Mouse (Mus musculus): Measurements from ENCODE around the gene Stk40. TPM values are rescaled to one million over a fixed set of nuclear protein-coding genes. Genes with fewer than 3 reads are reported as not detected.
"Not testable (repeated sequence)": the region's sequence is repeated elsewhere in the genome, so short reads cannot be mapped to it uniquely, and the experiment has no call there.

The Stk40 gene
- polyA plus RNA-seq, 1 experiment from 2014 or later = 49.4 TPM

DNA sequence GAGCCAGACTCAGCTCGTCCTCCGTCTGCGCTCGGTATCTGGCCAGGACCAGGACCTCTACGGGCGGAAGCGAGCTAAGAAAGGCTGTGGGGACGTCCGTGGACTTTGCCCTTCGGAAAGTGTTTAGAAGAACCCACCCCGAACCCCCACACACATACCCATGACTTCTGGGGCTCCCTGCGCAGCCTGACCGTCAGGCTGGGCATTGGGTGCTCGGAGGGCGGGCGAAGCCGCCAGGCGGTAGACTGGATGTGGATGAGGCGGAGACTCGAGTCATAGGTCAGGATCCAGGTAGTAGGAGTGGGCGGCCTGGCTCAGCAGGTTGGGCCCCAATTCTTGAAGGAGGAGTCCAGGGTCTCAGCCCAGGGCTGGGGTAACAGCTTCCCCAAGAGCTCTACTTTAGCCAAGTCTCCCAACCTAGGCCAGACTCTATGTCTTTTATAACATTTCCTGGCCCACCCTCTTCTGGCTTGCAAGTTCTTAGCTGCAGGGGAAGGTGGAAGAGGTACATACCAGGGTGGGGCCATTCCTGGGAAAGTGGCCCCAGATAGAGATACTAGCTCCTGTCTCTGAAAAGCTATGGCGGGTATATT lies 59.4 kb downstream of the Stk40 start, which contains the start of gene Sh3d21:
Sh3d21 (minus strand) TSS at position 425 of the 593 bp plus-strand sequence.
- Histone ChIP-seq H3K4me1 (peaks cover 13% of the 10 kb centered on the region), H3K9me3 (replicated peaks) (no peaks in the 10 kb centered on the region), H3K4me3 (peak within 1 kb of the TSS; percentile 48), H3K9ac (peak within 1 kb of the TSS; percentile 73), H3K27ac (peak within 1 kb of the TSS; percentile 25; the same call in 1 of the 2 replicates), H3K27me3 (no peaks in the 10 kb centered on the region), H3K36me3 (peaks cover 26% of the 10 kb centered on the region), H3K4me2 (replicated peaks) (peak within 1 kb of the TSS; percentile 98)
- peak; percentile 44 for ATAC-seq (ENCODE audit: low FRiP score)
- WGBS = 10% methylated on average over 22 of the region's 22 CpGs

DNA sequence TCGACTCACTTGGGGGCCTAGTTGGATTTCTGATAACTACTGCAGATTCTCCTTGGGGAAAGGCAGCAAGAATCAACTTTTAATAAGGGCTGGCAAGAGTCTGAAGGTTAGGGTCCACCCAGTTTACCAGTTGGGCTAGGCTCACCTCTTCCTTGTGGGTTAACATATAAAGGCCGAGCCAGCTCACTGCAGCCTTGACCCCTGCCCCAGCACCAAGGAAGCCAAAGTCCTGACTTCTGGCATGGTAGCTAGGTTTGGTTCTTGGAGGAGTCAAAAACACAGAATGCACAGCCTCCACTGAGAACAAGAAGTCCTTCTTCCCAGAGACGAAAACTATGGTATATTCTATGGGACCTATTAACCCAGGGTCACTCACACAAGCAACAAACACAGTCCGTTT lies 59.9 kb downstream of the Stk40 start:
- H3K4me1 ChIP-seq = peaks cover 13% of the 10 kb centered on the region
- no peak overlapping the region for H3K4me2 ChIP-seq (replicated peaks)
- H3K9me3 ChIP-seq (replicated peaks) = no peaks in the 10 kb centered on the region
- H3K9ac ChIP-seq = no peak overlapping the region
- no peak overlapping the region for H3K4me3 ChIP-seq
- H3K36me3 ChIP-seq = peaks cover 32% of the 10 kb centered on the region
- no peak overlapping the region for H3K27ac ChIP-seq
- 69% methylated on average over 4 of the region's 4 CpGs for WGBS
- no peaks in the 10 kb centered on the region for H3K27me3 ChIP-seq
- ATAC-seq (ENCODE audit: low FRiP score) = no peak

DNA sequence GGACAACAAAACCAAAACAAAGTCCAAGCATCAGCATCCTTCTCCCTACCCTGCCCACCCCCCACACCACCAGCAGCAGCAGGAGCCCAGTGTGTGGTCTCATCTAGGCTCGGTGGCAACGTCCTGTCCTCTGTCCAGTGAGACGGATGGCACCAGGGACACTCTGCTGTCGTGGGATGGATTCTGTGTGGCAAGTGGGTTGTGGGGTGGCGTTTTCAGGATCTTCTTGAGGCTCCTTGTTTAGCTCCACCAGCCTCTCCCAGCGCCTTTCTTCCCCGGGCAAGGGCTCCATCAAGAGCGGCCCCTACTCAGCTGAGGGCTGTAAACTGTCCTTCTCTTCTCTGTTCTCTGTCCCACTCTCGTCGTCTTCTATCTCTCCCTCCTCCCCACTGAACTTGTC lies 61.3 kb downstream of the Stk40 start:
- H3K27ac ChIP-seq; H3K9ac ChIP-seq; H3K27me3 ChIP-seq; H3K9me3 ChIP-seq (replicated peaks); H3K4me3 ChIP-seq; H3K4me2 ChIP-seq (replicated peaks); ATAC-seq (ENCODE audit: low FRiP score): not testable (repeated sequence)
- Histone ChIP-seq H3K4me1 (peaks cover 13% of the 10 kb centered on the region), H3K36me3 (peaks cover 44% of the 10 kb centered on the region)
- WGBS = 67% methylated on average over 10 of the region's 10 CpGs

DNA sequence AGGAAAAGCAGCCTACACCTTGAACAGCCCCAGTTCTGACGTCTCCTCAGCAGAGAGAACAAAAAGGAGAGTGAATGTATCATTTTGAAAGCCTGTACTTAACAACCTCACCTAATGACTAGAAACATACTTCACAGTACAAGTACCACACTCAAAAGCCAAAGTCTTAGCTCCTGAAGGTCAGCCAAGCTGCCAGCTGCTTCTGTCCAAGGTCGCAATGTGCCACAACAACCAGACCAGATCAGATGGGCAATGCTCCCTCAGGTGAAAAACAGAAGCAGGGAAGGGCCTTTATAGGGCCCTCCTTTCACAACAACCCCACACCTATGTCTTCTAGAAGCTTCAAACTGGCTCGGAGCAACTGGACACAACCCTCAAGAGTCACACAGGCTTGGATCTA lies 62.3 kb downstream of the Stk40 start:
- Histone ChIP-seq H3K9ac (no peak overlapping the region), H3K27ac (no peak overlapping the region), H3K4me2 (replicated peaks) (no peak overlapping the region), H3K4me1 (peaks cover 13% of the 10 kb centered on the region), H3K36me3 (peaks cover 53% of the 10 kb centered on the region), H3K27me3 (no peaks in the 10 kb centered on the region), H3K9me3 (replicated peaks) (no peaks in the 10 kb centered on the region), H3K4me3 (no peak overlapping the region)
- 83% methylated on average over 3 of the region's 3 CpGs for WGBS
- ATAC-seq (ENCODE audit: low FRiP score) = no peak

DNA sequence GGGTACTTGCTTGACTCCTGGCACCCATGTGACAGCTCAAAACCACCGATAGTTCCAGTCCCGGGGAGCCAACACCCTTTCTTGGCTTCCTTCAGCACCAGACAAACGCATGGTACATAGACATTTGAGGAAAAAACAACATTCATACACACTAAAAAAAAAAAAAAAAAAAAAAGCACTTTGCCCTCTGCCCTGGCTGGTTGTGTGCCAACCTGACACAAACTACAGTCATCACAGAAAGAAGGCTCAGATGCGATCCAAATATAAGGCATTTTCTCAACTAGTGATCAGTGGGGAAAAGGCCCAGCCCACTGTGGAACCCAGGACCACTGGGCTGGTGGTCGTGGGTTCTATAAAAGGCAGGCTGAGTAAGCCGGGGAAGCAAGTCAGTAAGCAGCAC lies 65.1 kb downstream of the Stk40 start:
- no peak for ATAC-seq (ENCODE audit: low FRiP score)
- peaks cover 75% of the 10 kb centered on the region for H3K36me3 ChIP-seq
- no peak overlapping the region for H3K4me2 ChIP-seq (replicated peaks)
- no peak overlapping the region for H3K9ac ChIP-seq
- no peaks in the 10 kb centered on the region for H3K9me3 ChIP-seq (replicated peaks)
- no peak overlapping the region for H3K4me3 ChIP-seq
- no peaks in the 10 kb centered on the region for H3K27me3 ChIP-seq
- no peak overlapping the region for H3K27ac ChIP-seq
- 94% methylated on average over 6 of the region's 6 CpGs for WGBS
- H3K4me1 ChIP-seq = no peaks in the 10 kb centered on the region

DNA sequence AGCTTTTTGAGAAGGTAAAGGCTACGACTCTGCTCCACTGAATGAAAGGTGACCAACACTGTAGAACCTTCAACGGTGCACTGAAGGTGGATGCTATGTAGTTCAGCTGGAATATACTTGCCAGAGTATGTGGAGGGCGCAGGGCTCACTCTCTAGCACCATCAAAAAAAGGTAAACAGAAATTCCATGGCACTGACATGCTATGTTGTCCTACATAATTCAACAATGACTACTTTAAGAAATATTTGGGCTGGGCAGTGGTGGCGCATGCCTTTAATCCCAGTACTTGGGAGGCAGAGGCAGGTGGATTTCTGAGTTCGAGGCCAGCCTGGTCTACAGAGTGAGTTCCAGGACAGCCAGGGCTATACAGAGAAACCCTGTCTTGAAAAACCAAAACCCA lies 67.0 kb downstream of the Stk40 start:
- not testable (repeated sequence) for H3K4me3 ChIP-seq; ATAC-seq (ENCODE audit: low FRiP score); H3K9ac ChIP-seq; H3K9me3 ChIP-seq (replicated peaks); H3K4me2 ChIP-seq (replicated peaks); H3K4me1 ChIP-seq; H3K27me3 ChIP-seq; H3K27ac ChIP-seq
- 97% methylated on average over 5 of the region's 5 CpGs for WGBS
- H3K36me3 ChIP-seq = peaks cover 89% of the 10 kb centered on the region

DNA sequence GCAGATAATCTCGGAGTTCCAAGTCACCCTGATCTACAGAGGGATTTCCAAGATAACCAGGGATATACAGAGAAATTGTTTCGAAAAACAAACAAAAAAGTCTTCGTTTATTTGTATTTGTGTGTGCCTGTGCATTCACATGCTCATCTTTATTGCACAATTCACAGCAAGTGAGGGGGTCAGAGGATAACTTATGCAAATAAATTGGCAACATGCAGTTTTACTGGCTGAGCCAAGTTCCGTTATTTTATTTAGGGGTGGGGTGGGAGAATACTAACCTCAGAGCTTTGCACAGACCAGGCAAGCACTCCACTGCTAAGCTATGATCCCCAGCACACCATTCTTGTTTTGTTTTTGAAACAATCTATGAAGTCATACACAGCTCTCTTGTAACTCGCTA lies 70.0 kb downstream of the Stk40 start:
- Histone ChIP-seq H3K4me1 (no peaks in the 10 kb centered on the region), H3K9me3 (replicated peaks) (no peaks in the 10 kb centered on the region), H3K27me3 (no peaks in the 10 kb centered on the region), H3K27ac (no peak overlapping the region), H3K4me3 (no peak overlapping the region), H3K4me2 (replicated peaks) (no peak overlapping the region), H3K36me3 (peaks cover 84% of the 10 kb centered on the region), H3K9ac (no peak overlapping the region)
- no peak for ATAC-seq (ENCODE audit: low FRiP score)
- 93% methylated on average over 5 of the region's 5 CpGs for whole genome bisulfite sequencing

DNA sequence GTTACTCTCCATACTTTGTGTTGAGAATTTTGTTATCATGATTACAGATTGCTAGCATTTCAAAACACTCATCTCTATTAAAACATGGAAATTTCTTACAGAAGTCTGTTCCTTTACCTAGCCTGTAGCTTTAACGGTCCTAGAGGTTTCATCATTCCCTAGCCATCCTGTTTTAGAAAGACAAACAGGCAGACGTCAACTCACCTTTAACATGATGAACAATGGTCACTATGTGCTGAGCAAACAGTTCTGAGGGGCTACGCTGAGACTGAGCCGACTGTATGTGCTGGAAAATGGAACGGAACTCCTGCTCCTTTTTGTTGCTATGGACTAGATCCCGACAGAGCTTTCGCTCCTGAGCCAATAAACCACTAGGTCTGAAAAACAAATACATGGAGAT lies 72.2 kb downstream of the Stk40 start:
- H3K27ac ChIP-seq; ATAC-seq (ENCODE audit: low FRiP score); H3K9me3 ChIP-seq (replicated peaks); H3K27me3 ChIP-seq; H3K4me3 ChIP-seq; H3K9ac ChIP-seq; H3K4me2 ChIP-seq (replicated peaks); H3K4me1 ChIP-seq: not testable (repeated sequence)
- 94% methylated on average over 7 of the region's 7 CpGs for WGBS
- H3K36me3 ChIP-seq = peaks cover 82% of the 10 kb centered on the region

DNA sequence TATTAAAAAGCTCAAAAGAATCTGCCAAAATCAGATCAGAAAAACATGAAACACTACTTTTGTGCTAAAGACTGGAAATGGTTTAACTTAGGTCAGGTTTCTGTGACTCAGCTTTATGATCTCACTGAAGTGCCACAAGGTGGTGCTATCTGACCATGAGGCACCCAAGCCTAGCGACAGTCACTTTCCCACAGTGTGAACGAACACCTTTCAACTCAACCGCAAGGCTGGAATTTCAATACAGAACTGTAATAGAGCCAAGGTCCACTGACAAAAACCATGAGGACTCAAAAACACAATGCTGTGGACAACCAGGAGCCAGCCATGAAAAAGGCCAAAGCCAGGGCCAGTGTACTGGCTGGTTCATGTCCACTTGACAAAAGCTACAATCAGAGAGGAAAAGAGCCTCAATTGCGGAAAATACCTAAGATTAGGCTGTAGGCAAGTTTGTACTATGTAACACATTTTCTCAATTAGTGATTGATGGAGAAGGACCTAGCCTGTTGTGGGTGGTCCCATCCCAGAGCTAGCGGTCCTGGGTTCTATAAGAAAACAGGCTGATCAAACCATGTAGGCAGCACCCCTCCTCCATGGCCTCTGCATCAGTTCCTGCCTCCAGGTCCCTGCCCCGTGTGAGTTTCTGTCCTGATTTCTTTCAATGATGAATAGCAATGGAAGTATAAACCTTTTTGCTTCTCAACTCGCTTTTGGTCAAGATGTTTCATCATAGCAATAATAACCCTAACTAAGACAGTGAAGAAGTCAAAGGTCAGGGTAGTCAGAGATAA lies 77.6 kb downstream of the Stk40 start:
- ATAC-seq (ENCODE audit: low FRiP score) = no peak
- no peak overlapping the region for H3K9ac ChIP-seq
- no peaks in the 10 kb centered on the region for H3K4me1 ChIP-seq
- H3K9me3 ChIP-seq (replicated peaks) = no peaks in the 10 kb centered on the region
- H3K4me3 ChIP-seq = no peak overlapping the region
- peaks cover 39% of the 10 kb centered on the region for H3K36me3 ChIP-seq
- H3K27me3 ChIP-seq = no peaks in the 10 kb centered on the region
- H3K27ac ChIP-seq = no peak overlapping the region
- WGBS = 68% methylated on average over 7 of the region's 7 CpGs
- H3K4me2 ChIP-seq (replicated peaks) = no peak overlapping the region

DNA sequence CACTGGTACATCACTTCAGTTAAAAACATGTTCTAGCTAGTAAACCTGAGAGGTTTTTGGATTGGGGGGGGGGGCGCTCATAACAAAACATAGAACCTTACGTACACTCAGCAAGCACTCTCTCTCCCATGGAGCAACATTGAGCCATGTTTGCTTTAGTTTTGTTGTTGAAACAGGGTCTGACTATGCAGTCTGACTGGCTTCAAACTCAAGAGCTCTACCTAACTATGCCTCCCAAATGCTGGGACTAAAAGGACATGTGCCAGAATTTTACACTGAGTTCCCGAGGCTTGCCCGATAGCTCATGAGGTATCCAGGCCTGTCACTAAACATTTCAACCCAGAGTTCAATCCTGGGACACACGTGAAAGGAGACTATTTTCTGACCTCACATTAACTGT lies 79.3 kb downstream of the Stk40 start:
- ATAC-seq (ENCODE audit: low FRiP score) = no peak
- Histone ChIP-seq H3K4me3 (no peak overlapping the region), H3K4me1 (no peaks in the 10 kb centered on the region), H3K9me3 (replicated peaks) (no peaks in the 10 kb centered on the region), H3K27me3 (no peaks in the 10 kb centered on the region), H3K36me3 (peaks cover 27% of the 10 kb centered on the region), H3K9ac (no peak overlapping the region), H3K4me2 (replicated peaks) (no peak overlapping the region), H3K27ac (no peak overlapping the region)
- WGBS = 94% methylated on average over 5 of the region's 5 CpGs

DNA sequence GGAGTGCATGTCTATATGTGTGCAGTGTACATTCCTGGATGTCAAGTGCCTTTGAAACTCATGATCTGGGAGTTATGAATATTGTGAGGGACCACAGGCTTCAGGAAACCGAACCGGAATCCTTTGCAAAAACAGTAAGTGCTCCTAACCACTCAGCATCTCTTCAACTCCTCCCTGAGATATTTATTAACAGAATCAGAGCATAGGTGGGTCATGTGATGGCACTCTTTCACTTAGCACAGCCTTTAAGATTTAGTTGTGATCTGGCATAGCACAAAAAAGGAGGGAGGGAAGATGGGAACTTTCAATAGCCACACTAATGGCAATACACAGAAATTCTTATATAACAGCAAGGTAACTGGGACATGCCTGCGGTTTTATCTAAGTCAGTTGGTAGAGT lies 83.3 kb downstream of the Stk40 start:
- Histone ChIP-seq H3K27me3 (no peaks in the 10 kb centered on the region), H3K4me2 (replicated peaks) (no peak overlapping the region), H3K36me3 (peaks cover 10% of the 10 kb centered on the region), H3K4me1 (no peaks in the 10 kb centered on the region), H3K9ac (no peak overlapping the region), H3K4me3 (no peak overlapping the region), H3K9me3 (replicated peaks) (no peaks in the 10 kb centered on the region), H3K27ac (no peak overlapping the region)
- no peak for ATAC-seq (ENCODE audit: low FRiP score)
- WGBS = 93% methylated on average over 3 of the region's 3 CpGs
